In the genomic region with DNA sequence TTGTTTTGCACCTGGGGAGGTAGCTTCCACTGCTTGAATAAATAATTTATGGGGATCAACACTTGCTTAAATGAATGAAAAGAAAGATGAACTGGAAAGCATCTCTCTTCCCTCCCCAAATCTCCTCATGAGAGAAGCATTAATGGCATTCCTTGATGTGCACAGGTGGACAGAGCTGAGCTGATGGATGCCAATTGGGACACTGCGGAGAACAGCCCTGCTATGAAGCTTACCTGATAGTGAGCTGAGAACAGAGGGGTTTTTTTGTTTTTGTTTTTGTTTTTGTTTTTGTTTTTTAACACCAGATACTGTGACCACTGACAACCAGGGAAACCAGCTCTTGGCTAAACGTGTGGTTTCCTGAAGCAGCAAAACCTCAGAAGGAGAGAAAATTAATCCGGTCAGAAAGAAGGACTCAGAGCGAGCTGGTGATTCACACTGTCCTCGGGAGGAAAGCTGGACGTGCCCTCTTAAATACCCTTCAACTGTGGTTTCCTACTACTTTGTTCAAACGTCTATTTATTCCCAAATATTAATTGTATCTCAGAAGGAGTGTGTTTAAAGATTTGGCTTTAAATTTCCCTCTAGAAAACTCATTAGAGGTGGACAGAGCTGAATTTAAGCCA, we compare ENCODE assay signal across 8 mouse cellular contexts.
A peak's percentile ranks its signal among the peaks of the same experiment; 100 is the strongest.
DNase-seq lines count a peak whose midpoint lies in the region; ATAC-seq and TF ChIP-seq lines count a peak whose summit lies in the region.

No protein-coding gene starts in this region.

- H3K4me3 ChIP-seq in forebrain, embryonic 12.5 days (replicated peaks): no peak overlapping the region
- no peak overlapping the region for H3K4me3 ChIP-seq in forebrain, embryonic 11.5 days (ENCODE audit: low read depth, low read length)
- no peak overlapping the region for H3K4me3 ChIP-seq in lung, embryonic 14.5 days (ENCODE audit: low read depth, low read length)
- H3K4me3 ChIP-seq in liver, embryonic 16.5 days (ENCODE audit: low read depth, low read length): no peak overlapping the region
- H3K4me3 ChIP-seq in forebrain, embryonic 15.5 days: no peak overlapping the region

- no peak overlapping the region for H3K27ac ChIP-seq in forebrain, embryonic 12.5 days
- no peak overlapping the region for H3K27ac ChIP-seq in forebrain, embryonic 11.5 days (ENCODE audit: low read depth, low read length)
- no peak overlapping the region for H3K27ac ChIP-seq in lung, embryonic 14.5 days (ENCODE audit: low read depth)
- no peak overlapping the region for H3K27ac ChIP-seq in liver, embryonic 16.5 days (ENCODE audit: low read length)
- no peak overlapping the region for H3K27ac ChIP-seq in forebrain, embryonic 15.5 days (replicated peaks)

- no peak for DNase-seq in forebrain, embryonic 11.5 days (ENCODE audit: low spot score)
- no peak for DNase-seq in lung, embryonic 14.5 days
- DNase-seq in lung, postnatal 36 days: no peak
- DNase-seq in cerebellum, postnatal 36 days: peak; percentile 26 to 34
- no peak for DNase-seq in thymus, postnatal 4 days

- WGBS in forebrain, embryonic 12.5 days: 33% methylated on average over 7 of the region's 7 CpGs
- WGBS in forebrain, embryonic 11.5 days: 39% methylated on average over 7 of the region's 7 CpGs
- WGBS in lung, embryonic 14.5 days: 32% methylated on average over 7 of the region's 7 CpGs
- WGBS in liver, embryonic 16.5 days (ENCODE audit: insufficient replicate concordance): 25% methylated on average over 7 of the region's 7 CpGs
- 44% methylated on average over 7 of the region's 7 CpGs for WGBS in forebrain, embryonic 15.5 days

- H3K4me1 ChIP-seq in forebrain, embryonic 12.5 days: peaks cover 17% of the 10 kb centered on the region
- no peaks in the 10 kb centered on the region for H3K4me1 ChIP-seq in forebrain, embryonic 11.5 days (replicated peaks; ENCODE audit: control insufficient read depth, insufficient read depth, low read length)
- 0 out of 2 replicates have a peak, but pooled peaks cover 6% of the 10 kb centered on the region for H3K4me1 ChIP-seq in lung, embryonic 14.5 days (ENCODE audit: insufficient read depth)
- no peaks in the 10 kb centered on the region; the same call in 1 of the 2 replicates for H3K4me1 ChIP-seq in liver, embryonic 16.5 days (ENCODE audit: control insufficient read depth, low read depth, low read length)
- 0 out of 2 replicates have a peak, but pooled peaks cover 3% of the 10 kb centered on the region for H3K4me1 ChIP-seq in forebrain, embryonic 15.5 days

- H3K36me3 ChIP-seq in forebrain, embryonic 12.5 days (replicated peaks): no peaks in the 10 kb centered on the region
- H3K36me3 ChIP-seq in forebrain, embryonic 11.5 days (ENCODE audit: control insufficient read depth, insufficient read depth, low read length): no peaks in the 10 kb centered on the region
- H3K36me3 ChIP-seq in lung, embryonic 14.5 days (ENCODE audit: insufficient read depth): no peaks in the 10 kb centered on the region
- H3K36me3 ChIP-seq in liver, embryonic 16.5 days (ENCODE audit: control insufficient read depth, insufficient read depth): no peaks in the 10 kb centered on the region
- H3K36me3 ChIP-seq in forebrain, embryonic 15.5 days: no peaks in the 10 kb centered on the region

- H3K9ac ChIP-seq in forebrain, embryonic 12.5 days: no peak overlapping the region
- H3K9ac ChIP-seq in forebrain, embryonic 11.5 days (ENCODE audit: low read length): no peak overlapping the region
- H3K9ac ChIP-seq in lung, embryonic 14.5 days: no peak overlapping the region
- H3K9ac ChIP-seq in liver, embryonic 16.5 days (ENCODE audit: low read depth, low read length): no peak overlapping the region
- H3K9ac ChIP-seq in forebrain, embryonic 15.5 days (replicated peaks): no peak overlapping the region

- no peaks in the 10 kb centered on the region for H3K9me3 ChIP-seq in forebrain, embryonic 12.5 days
- no peaks in the 10 kb centered on the region for H3K9me3 ChIP-seq in forebrain, embryonic 11.5 days (ENCODE audit: control insufficient read depth, low read length)
- no peaks in the 10 kb centered on the region for H3K9me3 ChIP-seq in lung, embryonic 14.5 days (ENCODE audit: low read depth, low read length)
- H3K9me3 ChIP-seq in liver, embryonic 16.5 days (replicated peaks; ENCODE audit: control insufficient read depth, low read length): no peaks in the 10 kb centered on the region
- H3K9me3 ChIP-seq in forebrain, embryonic 15.5 days: no peaks in the 10 kb centered on the region

- H3K27me3 ChIP-seq in forebrain, embryonic 12.5 days: no peaks in the 10 kb centered on the region
- H3K27me3 ChIP-seq in forebrain, embryonic 11.5 days (ENCODE audit: control insufficient read depth, insufficient read depth, low read length): no peaks in the 10 kb centered on the region
- no peaks in the 10 kb centered on the region for H3K27me3 ChIP-seq in lung, embryonic 14.5 days (ENCODE audit: insufficient read depth, low read length)
- H3K27me3 ChIP-seq in liver, embryonic 16.5 days (ENCODE audit: control insufficient read depth, insufficient read depth, low read depth, low read length): no peaks in the 10 kb centered on the region
- H3K27me3 ChIP-seq in forebrain, embryonic 15.5 days: no peaks in the 10 kb centered on the region

- TF ChIP-seq CTCF in lung, embryonic 14.5 days (IDR thresholded peaks at IDR 0.05; ENCODE audit: low read depth): no peak

- H3K4me2 ChIP-seq in forebrain, embryonic 12.5 days: peak overlapping the region; percentile 13; the same call in 1 of the 2 replicates
- H3K4me2 ChIP-seq in forebrain, embryonic 11.5 days (ENCODE audit: low read depth, low read length, severe bottlenecking): no peak overlapping the region
- H3K4me2 ChIP-seq in lung, embryonic 14.5 days: peak overlapping the region; percentile 1; the same call in 1 of the 2 replicates
- peak overlapping the region; percentile 36 for H3K4me2 ChIP-seq in liver, embryonic 16.5 days (ENCODE audit: low read depth, low read length)
- no peak overlapping the region for H3K4me2 ChIP-seq in forebrain, embryonic 15.5 days (replicated peaks)

- ATAC-seq in forebrain, embryonic 12.5 days (ENCODE audit: low FRiP score): no peak
- ATAC-seq in forebrain, embryonic 11.5 days (replicated peaks; ENCODE audit: low FRiP score): no peak
- ATAC-seq in lung, embryonic 14.5 days (ENCODE audit: insufficient read depth): no peak; the same call in 1 of the 2 replicates
- ATAC-seq in liver, embryonic 16.5 days (ENCODE audit: low read depth): no peak
- no peak for ATAC-seq in forebrain, embryonic 15.5 days (replicated peaks)

Comparison
In these comparisons a context has a peak if more than half of its experiments do, and no peak if none do; other contexts are left out.
1. H3K4me2 ChIP-seq: peak in forebrain, embryonic 12.5 days (single experiment), lung, embryonic 14.5 days (single experiment) and liver, embryonic 16.5 days (single experiment); none in forebrain, embryonic 11.5 days (single experiment) and forebrain, embryonic 15.5 days (single experiment).
2. DNase-seq: peak in cerebellum, postnatal 36 days (2 of 2); none in forebrain, embryonic 11.5 days (single experiment), lung, embryonic 14.5 days (single experiment), lung, postnatal 36 days (single experiment) and thymus, postnatal 4 days (single experiment).